Comparison of ENCODE assay signal across 18 mouse cellular contexts in the genomic region with DNA sequence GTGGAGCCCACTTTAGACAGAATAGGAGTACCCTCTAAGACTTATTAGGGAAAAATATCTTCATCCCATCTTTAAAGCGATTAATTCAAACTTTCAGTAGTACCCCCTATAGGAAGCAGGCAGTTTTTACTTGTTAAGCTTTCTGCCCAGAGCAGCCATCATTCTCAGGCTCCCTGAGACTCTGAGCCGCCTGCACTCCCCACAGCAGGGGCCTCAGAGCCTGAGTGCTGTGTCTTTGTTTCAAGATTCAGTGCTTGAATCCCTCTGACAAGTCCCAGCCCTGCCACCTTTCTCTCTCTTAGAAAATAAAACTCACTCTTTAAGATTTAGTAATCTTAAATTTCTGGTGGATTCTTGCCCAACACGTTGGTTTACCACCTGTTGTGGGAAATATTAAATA. TPM values are rescaled to one million over a fixed set of nuclear protein-coding genes. Genes with fewer than 3 reads are reported as not detected.
"Had no signal": no experiment of that assay in that cellular context is flagged by ENCODE, and none has a peak within 500 bp of the region (broad histone marks: within the 10 kb centered on the region; RNA-seq: fewer than 3 reads in every experiment).

No protein-coding gene starts in this region.

- DNase-seq: lung, adult 2 months; lung, postnatal 14 days; lung, postnatal 36 days; right cerebral cortex, postnatal 14 days; thymus, adult 2 months; thymus, postnatal 25 days; thymus, postnatal 4 days had no signal

- H3K27ac ChIP-seq: lung, embryonic 15.5 days; macrophage; midbrain, embryonic 13.5 days; midbrain, embryonic 15.5 days; neural tube, embryonic 12.5 days; stomach, embryonic 15.5 days; stomach, postnatal 0 days had no signal

- H3K36me3 ChIP-seq: lung, embryonic 15.5 days; stomach, embryonic 15.5 days had no signal

- H3K9me3 ChIP-seq: lung, embryonic 15.5 days; megakaryocyte, embryonic 14.5 days; midbrain, embryonic 13.5 days; midbrain, embryonic 15.5 days; neural tube, embryonic 12.5 days; stomach, embryonic 15.5 days had no signal

- H3K4me3 ChIP-seq: lung, embryonic 15.5 days; megakaryocyte, embryonic 14.5 days; midbrain, embryonic 13.5 days; midbrain, embryonic 15.5 days; neural tube, embryonic 12.5 days; stomach, embryonic 15.5 days had no signal

- H3K4me1 ChIP-seq: lung, embryonic 15.5 days; midbrain, embryonic 13.5 days; midbrain, embryonic 15.5 days; neural tube, embryonic 12.5 days; stomach, embryonic 15.5 days had no signal

- H3K9ac ChIP-seq: lung, embryonic 15.5 days; midbrain, embryonic 13.5 days; midbrain, embryonic 15.5 days; neural tube, embryonic 12.5 days; stomach, embryonic 15.5 days had no signal

RNA-seq across cellular contexts. Expression of a gene that starts 43.0 kb away (rescaled TPM):
- total RNA-seq: megakaryocyte progenitor cell, adult 5-6 weeks; monocyte, adult 5-6 weeks; neutrophil, adult 5-6 weeks had no signal
